Mouse (Mus musculus): Measurements from ENCODE around the gene Srd5a3.

DNA sequence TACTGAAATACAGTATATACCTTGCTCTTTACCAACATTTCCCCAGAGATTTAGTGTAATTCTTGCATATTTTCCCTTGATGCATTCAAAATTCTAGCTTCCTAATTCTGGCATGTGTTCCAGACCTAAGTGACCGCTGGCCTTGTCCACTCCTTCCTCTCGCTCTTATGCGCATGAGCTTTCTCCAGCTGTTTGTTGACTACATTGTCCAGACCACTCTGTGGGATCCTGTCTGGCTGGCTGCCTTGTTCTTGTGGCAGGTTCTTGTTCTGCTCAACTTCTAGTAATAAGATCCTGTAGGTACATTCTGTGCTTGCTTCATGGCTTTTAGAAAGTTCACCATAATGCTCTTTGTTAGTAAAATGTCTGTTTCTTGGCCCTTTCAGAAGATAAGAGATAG lies 63.1 kb downstream of the Srd5a3 start:
- TF ChIP-seq CTCF (IDR thresholded peaks at IDR 0.05): no peak
- TF ChIP-seq EP300 (IDR thresholded peaks at IDR 0.05): no peak

Measured in lung, postnatal 0 days (tissue).